Mouse (Mus musculus) fat pad, adult 2 months (tissue): ENCODE measurements around the gene Vmn1r196.
"Not testable (repeated sequence)": the region's sequence is repeated elsewhere in the genome, so short reads cannot be mapped to it uniquely, and the experiment has no call there.

Source experiments
- DNase-seq: peaks from one replicate; pipeline ENCODE4 v3.0.0-alpha.2; 2011; ENCODE audit warnings: low read depth, low spot score; ENCODE audit errors: extremely low read depth

Vmn1r196 gene

DNA sequence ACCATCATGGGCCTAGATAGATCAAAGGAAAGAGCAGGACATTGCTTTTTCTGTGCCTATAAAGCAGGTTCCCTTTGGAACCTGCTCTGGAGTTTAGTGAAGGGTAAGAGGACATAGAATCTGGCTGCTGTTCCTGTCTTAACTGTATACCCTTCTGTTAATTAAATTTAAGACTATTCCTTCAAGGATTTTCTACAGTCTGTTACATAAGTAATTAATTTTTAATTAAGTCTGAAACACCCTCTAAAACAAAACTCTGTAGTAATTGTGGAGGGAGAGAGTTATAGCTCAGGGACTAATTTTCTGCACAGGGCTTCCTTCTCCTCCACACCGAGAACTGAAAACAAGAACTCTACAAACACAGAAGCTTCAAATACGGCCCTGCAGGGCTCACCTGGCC is at the start of gene Vmn1r196:
TSS of gene Vmn1r196 (plus strand) at position 301 of the 400 bp plus-strand sequence.
- no peak for DNase-seq

GRCm38 (mm10) chr13:22243915-22244314 is 45.8 kb upstream of the Vmn1r196 start, which contains the start of gene Vmn1r194:
TSS of gene Vmn1r194 (plus strand) at chr13:22244215.
- no peak for DNase-seq

DNA sequence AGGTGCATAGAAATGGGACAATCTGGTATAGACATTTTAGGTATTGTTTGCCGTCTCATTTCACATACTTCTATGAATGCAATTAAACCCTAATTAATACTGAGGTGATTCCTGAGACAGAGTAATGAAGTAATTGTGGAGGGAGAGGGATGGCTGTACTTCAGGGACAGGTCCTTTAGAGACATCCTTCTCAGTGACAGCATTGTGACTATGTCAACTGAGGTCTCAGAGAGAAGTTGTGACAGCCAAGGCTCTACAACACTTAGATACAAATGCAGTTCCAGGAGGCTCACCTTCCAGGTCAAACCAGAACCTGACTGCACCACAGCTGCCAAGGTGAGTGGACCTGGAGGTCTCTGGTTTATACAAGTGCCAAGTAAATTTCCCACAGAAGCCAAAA is 19.5 kb upstream of the Vmn1r196 start, which contains the start of gene Vmn1r195:
TSS of gene Vmn1r195 (plus strand) at position 301 of the 400 bp plus-strand sequence.
- DNase-seq: not testable (repeated sequence)

DNA sequence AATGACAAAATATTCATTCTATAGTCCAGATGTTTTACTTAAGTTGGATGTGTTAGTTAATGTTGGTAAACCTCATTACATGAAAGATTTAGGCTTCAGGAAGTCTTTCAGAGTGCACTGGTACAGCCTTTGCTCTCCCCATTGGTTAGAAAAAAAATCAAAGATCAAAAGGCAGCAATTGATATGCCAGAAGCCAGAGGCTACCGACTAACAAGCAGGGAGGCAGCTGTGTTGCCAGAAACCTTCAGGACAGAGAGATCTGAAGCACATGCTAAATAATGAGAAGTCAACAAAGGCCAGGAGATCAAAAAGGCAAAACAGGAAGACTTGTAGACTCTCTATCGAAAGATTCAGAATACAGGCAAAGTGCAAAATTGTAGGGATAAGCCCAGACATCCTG is 18.0 kb upstream of the Vmn1r196 start:
- DNase-seq: no peak

DNA sequence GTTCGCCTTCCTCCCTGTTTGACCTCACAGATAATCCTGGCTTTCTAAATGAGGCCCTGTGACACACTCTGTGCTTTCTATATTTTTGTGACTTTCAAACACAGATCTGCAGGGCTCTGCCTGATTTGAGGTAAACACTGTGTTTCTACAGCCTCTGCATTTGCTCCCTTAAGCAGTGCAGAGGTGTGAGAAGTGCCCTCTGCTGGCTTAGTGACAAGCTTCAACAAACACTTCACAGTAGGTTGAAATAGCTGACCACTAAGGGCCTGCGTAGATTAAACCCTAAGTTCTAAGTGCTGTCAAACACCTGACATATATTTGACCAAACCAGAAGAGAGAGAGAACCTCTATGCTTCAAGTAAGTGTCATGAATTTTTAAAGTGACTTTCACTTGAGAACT is 5.1 kb upstream of the Vmn1r196 start:
- no peak for DNase-seq

GRCm38 (mm10) chr13:22308075-22308474 is 18.4 kb downstream of the Vmn1r196 start:
- DNase-seq: not testable (repeated sequence)

DNA sequence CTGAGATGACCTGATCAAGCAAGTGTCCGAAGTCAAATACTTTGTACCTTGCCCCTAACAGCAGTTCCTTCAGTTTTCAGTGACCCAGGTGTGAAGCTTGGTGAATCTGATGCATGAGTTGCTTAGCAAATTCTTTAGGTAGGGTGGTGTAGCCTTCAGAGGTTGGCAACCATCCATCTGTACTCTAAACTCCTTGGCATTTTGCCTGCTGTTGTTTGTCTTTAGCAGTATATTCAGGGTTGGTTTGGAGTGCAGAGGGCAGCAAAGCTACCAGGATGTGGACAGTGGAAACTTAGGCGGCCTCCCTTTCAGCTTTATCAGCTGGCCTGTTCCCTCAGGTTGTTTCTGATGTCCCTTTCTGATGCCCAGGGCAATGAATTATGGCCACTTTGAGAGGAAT is 25.6 kb downstream of the Vmn1r196 start:
- DNase-seq: no peak

DNA sequence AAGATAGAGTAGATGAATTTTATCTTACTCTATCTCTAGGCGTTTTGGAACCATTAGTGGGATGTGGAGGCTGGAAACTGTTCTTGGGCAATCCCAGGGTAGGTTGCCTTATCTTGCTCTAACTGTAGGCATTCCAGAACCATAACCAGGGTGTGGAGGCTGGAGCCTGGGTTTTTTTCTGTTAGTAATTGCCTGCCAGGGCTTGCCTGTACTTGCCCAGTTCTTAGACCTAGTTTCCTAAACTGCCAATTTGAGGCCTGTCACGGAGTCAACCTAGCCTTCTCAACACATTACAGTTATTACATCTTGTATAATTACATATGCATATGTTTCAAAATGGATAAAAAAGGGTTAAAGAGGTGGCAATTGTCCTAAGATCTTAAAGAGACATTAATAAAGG is 27.6 kb downstream of the Vmn1r196 start:
- DNase-seq: peak; percentile 55

GRCm38 (mm10) chr13:22320091-22320490 is 30.4 kb downstream of the Vmn1r196 start:
- no peak for DNase-seq

- DNase-seq: no peak
These were observed 34.6 kb downstream of the Vmn1r196 start, which contains the start of gene Vmn1r197 for GRCm38 (mm10) chr13:22324289-22324688. TSS of gene Vmn1r197 (plus strand) at chr13:22324589.

GRCm38 (mm10) chr13:22333269-22333668 is 43.5 kb downstream of the Vmn1r196 start:
- DNase-seq: no peak

DNA sequence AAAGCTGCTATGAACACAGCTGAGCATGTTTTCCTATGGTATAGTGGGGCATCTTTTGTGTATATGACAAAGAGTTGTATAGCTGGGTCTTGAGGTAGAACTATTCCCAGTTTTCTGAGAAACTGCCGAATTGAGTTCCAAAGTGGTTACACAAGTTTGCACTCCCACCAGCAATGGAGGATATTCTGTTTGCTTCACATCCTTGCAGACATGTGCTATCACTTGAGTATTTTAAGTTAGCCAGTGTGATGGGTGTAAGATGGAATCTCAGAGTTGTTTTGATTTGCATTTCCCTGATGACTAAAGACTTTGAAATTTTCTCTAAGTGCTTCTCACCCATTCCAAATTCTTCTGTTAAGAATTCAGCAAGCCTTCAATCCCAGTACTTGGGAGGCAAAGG is 45.8 kb downstream of the Vmn1r196 start:
- no peak for DNase-seq
